Mouse (Mus musculus): Measurements from ENCODE around the gene Pigs. TPM values are rescaled to one million over a fixed set of nuclear protein-coding genes. Genes with fewer than 3 reads are reported as not detected.

Gene Pigs
- polyA plus RNA-seq, 1 experiment from 2014 or later, result 70.2 TPM

- Histone ChIP-seq H3K4me1 (ENCODE audit: control insufficient read depth, insufficient read depth, low read length) (peaks cover 15% of the 10 kb centered on the region), H3K27ac (replicated peaks; ENCODE audit: low read depth, low read length) (no peak overlapping the region), H3K36me3 (ENCODE audit: control insufficient read depth, insufficient read depth, low read length) (peaks cover 5% of the 10 kb centered on the region), H3K4me2 (ENCODE audit: low read depth, severe bottlenecking) (peak overlapping the region; percentile 13), H3K9me3 (ENCODE audit: control insufficient read depth, low read length) (no peaks in the 10 kb centered on the region), H3K27me3 (ENCODE audit: control insufficient read depth, insufficient read depth, low read length) (no peaks in the 10 kb centered on the region), H3K9ac (ENCODE audit: low read length) (no peak overlapping the region; the same call in 1 of the 2 replicates), H3K4me3 (ENCODE audit: low read depth, low read length) (no peak overlapping the region)
- WGBS, result 66% methylated on average over 8 of the region's 8 CpGs
- ATAC-seq (ENCODE audit: insufficient number of reproducible peaks, low FRiP score, low TSS enrichment, low read depth) (no peak), DNase-seq (ENCODE audit: low spot score) (no peak)
Observed at GRCm38 (mm10) chr11:78344890-78345715, 16.9 kb downstream of the Pigs start.

DNA sequence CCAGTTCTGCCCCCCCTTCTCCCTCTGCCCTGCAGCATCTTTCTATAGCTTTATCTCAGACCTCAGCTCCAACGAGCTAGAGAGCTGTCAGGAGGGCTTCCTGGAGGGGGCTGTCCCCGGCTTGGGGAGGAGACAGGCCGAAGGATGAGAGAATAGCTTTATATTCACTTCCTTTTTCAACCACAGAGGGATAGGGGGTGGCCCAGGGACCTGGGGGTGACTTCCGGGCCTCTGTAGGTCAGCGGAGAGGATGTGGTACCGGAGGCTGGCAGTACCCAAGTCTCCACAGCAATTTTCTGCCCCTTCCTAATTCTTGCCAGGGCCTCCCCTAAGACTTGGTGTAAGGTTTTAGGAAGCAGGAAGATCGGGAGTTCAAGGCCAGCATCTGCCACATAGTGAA is 17.6 kb downstream of the Pigs start:
- no peak overlapping the region for H3K4me3 ChIP-seq (ENCODE audit: low read depth, low read length)
- ATAC-seq (ENCODE audit: insufficient number of reproducible peaks, low FRiP score, low TSS enrichment, low read depth) (no peak), DNase-seq (ENCODE audit: low spot score) (no peak)
- H3K9me3 ChIP-seq (ENCODE audit: control insufficient read depth, low read length), result no peaks in the 10 kb centered on the region
- H3K36me3 ChIP-seq (ENCODE audit: control insufficient read depth, insufficient read depth, low read length), result peaks cover 5% of the 10 kb centered on the region
- 82% methylated on average over 7 of the region's 7 CpGs for WGBS
- peaks cover 15% of the 10 kb centered on the region for H3K4me1 ChIP-seq (ENCODE audit: control insufficient read depth, insufficient read depth, low read length)
- H3K9ac ChIP-seq (ENCODE audit: low read length), result no peak overlapping the region; the same call in 1 of the 2 replicates
- no peak overlapping the region; the same call in 1 of the 2 replicates for H3K4me2 ChIP-seq (ENCODE audit: low read depth, severe bottlenecking)
- no peaks in the 10 kb centered on the region for H3K27me3 ChIP-seq (ENCODE audit: control insufficient read depth, insufficient read depth, low read length)
- H3K27ac ChIP-seq (replicated peaks; ENCODE audit: low read depth, low read length), result no peak overlapping the region

GRCm38 (mm10) chr11:78346326-78347069 is 18.3 kb downstream of the Pigs start:
- WGBS, result 87% methylated on average over 6 of the region's 6 CpGs
- DNase-seq (ENCODE audit: low spot score), result no peak
- Histone ChIP-seq H3K4me2 (ENCODE audit: low read depth, severe bottlenecking) (no peak overlapping the region), H3K36me3 (ENCODE audit: control insufficient read depth, insufficient read depth, low read length) (peaks cover 5% of the 10 kb centered on the region), H3K4me1 (ENCODE audit: control insufficient read depth, insufficient read depth, low read length) (peaks cover 15% of the 10 kb centered on the region), H3K4me3 (ENCODE audit: low read depth, low read length) (no peak overlapping the region), H3K9ac (ENCODE audit: low read length) (no peak overlapping the region), H3K27me3 (ENCODE audit: control insufficient read depth, insufficient read depth, low read length) (no peaks in the 10 kb centered on the region), H3K9me3 (ENCODE audit: control insufficient read depth, low read length) (no peaks in the 10 kb centered on the region), H3K27ac (replicated peaks; ENCODE audit: low read depth, low read length) (no peak overlapping the region)
- no peak for ATAC-seq (ENCODE audit: insufficient number of reproducible peaks, low FRiP score, low TSS enrichment, low read depth)

- H3K4me3 ChIP-seq (ENCODE audit: low read depth, low read length), result no peak overlapping the region
- no peak overlapping the region for H3K4me2 ChIP-seq (ENCODE audit: low read depth, severe bottlenecking)
- no peak overlapping the region for H3K27ac ChIP-seq (replicated peaks; ENCODE audit: low read depth, low read length)
- peaks cover 15% of the 10 kb centered on the region for H3K4me1 ChIP-seq (ENCODE audit: control insufficient read depth, insufficient read depth, low read length)
- H3K36me3 ChIP-seq (ENCODE audit: control insufficient read depth, insufficient read depth, low read length), result peaks cover 5% of the 10 kb centered on the region
- no peak overlapping the region for H3K9ac ChIP-seq (ENCODE audit: low read length)
- WGBS, result 88% methylated on average over 10 of the region's 10 CpGs
- no peaks in the 10 kb centered on the region for H3K27me3 ChIP-seq (ENCODE audit: control insufficient read depth, insufficient read depth, low read length)
- no peak for ATAC-seq (ENCODE audit: insufficient number of reproducible peaks, low FRiP score, low TSS enrichment, low read depth)
- no peaks in the 10 kb centered on the region for H3K9me3 ChIP-seq (ENCODE audit: control insufficient read depth, low read length)
- DNase-seq (ENCODE audit: low spot score), result peak; percentile 81
Observed at GRCm38 (mm10) chr11:78347070-78347754, 19.0 kb downstream of the Pigs start.

DNA sequence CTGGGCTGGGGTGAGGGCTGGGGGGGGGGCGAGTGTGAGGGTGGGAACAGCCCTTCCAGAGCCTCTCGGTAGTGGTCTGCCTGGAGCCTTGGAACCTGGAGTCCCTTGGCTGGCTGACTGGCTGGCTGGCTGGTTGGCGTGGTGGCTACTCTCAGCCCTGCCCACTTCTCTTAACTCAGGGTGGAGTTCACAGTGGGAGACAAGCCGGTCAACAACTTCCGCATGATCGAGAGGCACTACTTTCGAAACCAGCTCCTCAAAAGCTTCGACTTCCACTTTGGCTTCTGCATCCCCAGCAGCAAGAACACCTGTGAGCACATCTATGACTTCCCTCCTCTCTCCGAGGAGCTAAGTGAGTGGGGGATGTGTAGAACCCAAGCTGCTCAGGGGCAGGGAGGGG is 19.7 kb downstream of the Pigs start:
- WGBS, result 79% methylated on average over 9 of the region's 9 CpGs
- peaks cover 5% of the 10 kb centered on the region; the same call in 1 of the 2 replicates for H3K36me3 ChIP-seq (ENCODE audit: control insufficient read depth, insufficient read depth, low read length)
- DNase-seq (ENCODE audit: low spot score), result no peak
- H3K4me1 ChIP-seq (ENCODE audit: control insufficient read depth, insufficient read depth, low read length), result peaks cover 15% of the 10 kb centered on the region
- H3K27me3 ChIP-seq (ENCODE audit: control insufficient read depth, insufficient read depth, low read length), result no peaks in the 10 kb centered on the region
- no peak overlapping the region for H3K4me2 ChIP-seq (ENCODE audit: low read depth, severe bottlenecking)
- H3K9ac ChIP-seq (ENCODE audit: low read length), result no peak overlapping the region
- no peak for ATAC-seq (ENCODE audit: insufficient number of reproducible peaks, low FRiP score, low TSS enrichment, low read depth)
- no peak overlapping the region for H3K4me3 ChIP-seq (ENCODE audit: low read depth, low read length)
- H3K27ac ChIP-seq (replicated peaks; ENCODE audit: low read depth, low read length), result no peak overlapping the region
- no peaks in the 10 kb centered on the region for H3K9me3 ChIP-seq (ENCODE audit: control insufficient read depth, low read length)

DNA sequence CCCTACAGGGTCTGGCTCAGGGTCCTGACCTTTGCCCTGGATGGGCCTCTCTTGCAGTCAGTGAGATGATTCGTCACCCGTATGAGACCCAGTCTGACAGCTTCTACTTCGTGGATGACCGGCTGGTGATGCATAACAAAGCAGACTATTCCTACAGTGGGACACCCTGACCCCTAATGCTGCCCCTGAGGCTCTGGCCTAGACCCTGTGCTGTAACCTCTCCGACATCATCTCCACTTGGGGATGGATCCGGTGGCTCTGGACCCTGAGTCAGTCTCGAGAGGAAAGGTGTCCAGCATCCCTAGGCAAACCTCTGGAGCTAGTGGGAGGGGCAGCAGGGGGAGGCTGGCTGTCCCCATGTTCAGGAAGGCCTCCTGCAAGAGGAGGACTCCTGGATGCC is 20.3 kb downstream of the Pigs start:
- H3K4me2 ChIP-seq (ENCODE audit: low read depth, severe bottlenecking), result no peak overlapping the region
- 58% methylated on average over 7 of the region's 7 CpGs for WGBS
- DNase-seq (ENCODE audit: low spot score) (no peak), ATAC-seq (ENCODE audit: insufficient number of reproducible peaks, low FRiP score, low TSS enrichment, low read depth) (no peak)
- H3K4me3 ChIP-seq (ENCODE audit: low read depth, low read length), result no peak overlapping the region
- peaks cover 5% of the 10 kb centered on the region; the same call in 1 of the 2 replicates for H3K36me3 ChIP-seq (ENCODE audit: control insufficient read depth, insufficient read depth, low read length)
- H3K9me3 ChIP-seq (ENCODE audit: control insufficient read depth, low read length), result no peaks in the 10 kb centered on the region
- no peaks in the 10 kb centered on the region for H3K27me3 ChIP-seq (ENCODE audit: control insufficient read depth, insufficient read depth, low read length)
- H3K27ac ChIP-seq (replicated peaks; ENCODE audit: low read depth, low read length), result no peak overlapping the region
- peaks cover 15% of the 10 kb centered on the region for H3K4me1 ChIP-seq (ENCODE audit: control insufficient read depth, insufficient read depth, low read length)
- no peak overlapping the region for H3K9ac ChIP-seq (ENCODE audit: low read length)

DNA sequence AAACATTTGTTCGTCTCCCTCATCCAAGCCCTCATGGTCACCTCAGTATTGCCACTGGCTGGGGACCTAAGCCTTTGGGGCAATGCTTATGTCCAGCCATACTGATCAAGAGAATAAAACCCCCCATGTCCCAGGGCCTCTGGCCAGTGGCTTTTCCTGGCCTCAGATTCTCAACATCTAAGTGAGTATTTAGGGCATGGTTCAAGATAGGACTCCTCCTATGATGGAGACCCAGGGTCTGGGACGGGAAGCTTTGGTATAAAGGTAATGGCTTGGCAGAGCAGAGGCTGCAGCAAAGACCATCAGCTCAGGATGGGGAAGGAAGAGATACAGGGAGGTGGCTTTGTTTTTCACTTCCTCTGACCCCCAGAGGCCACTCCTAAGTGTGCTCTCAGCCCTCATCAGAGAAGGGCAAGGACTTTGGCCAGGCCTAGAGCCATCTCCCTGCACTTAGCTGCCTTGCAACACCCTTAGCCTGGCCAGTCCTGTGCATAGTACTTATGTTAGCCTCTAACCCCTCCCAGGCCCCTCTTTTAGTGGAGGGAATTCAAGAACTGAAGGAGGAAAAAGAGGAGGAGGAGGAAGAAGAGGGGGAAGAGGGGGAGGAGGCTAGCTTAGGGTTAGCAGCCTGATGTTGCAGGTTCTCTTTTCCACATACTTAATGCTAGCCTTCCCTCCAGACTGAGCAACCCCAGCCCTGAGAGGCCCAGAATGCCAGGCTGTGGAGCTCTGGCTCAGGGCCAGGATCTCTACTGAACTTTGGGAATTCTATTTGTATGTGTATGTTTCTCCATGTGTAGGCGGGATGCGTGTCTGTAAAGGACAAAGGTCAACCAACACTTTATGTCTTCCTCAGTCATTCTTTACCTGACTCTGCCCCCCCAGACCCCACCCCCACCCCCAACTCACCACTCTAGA is 21.5 kb downstream of the Pigs start:
- H3K4me1 ChIP-seq (ENCODE audit: control insufficient read depth, insufficient read depth, low read length), result peaks cover 10% of the 10 kb centered on the region; the same call in 1 of the 2 replicates
- no peak overlapping the region for H3K9ac ChIP-seq (ENCODE audit: low read length)
- no peak for DNase-seq (ENCODE audit: low spot score)
- no peaks in the 10 kb centered on the region for H3K9me3 ChIP-seq (ENCODE audit: control insufficient read depth, low read length)
- no peak overlapping the region for H3K27ac ChIP-seq (replicated peaks; ENCODE audit: low read depth, low read length)
- no peak for ATAC-seq (ENCODE audit: insufficient number of reproducible peaks, low FRiP score, low TSS enrichment, low read depth)
- 80% methylated on average over 4 of the region's 4 CpGs for WGBS
- H3K27me3 ChIP-seq (ENCODE audit: control insufficient read depth, insufficient read depth, low read length), result no peaks in the 10 kb centered on the region
- no peak overlapping the region for H3K4me2 ChIP-seq (ENCODE audit: low read depth, severe bottlenecking)
- H3K36me3 ChIP-seq (ENCODE audit: control insufficient read depth, insufficient read depth, low read length), result peaks cover 5% of the 10 kb centered on the region; the same call in 1 of the 2 replicates
- H3K4me3 ChIP-seq (ENCODE audit: low read depth, low read length), result no peak overlapping the region
